Mouse (Mus musculus) c-Kit-negative CD71-positive TER-119-positive erythroid progenitor cells, embryonic 14.5 days (primary cell): ENCODE data around the gene Kcnk3.

Source experiments
- DNase-seq: peaks from one replicate; pipeline ENCODE4 v3.0.0-alpha.2; 2013; ENCODE audit warnings: low read depth, low spot score

Kcnk3 gene

DNA sequence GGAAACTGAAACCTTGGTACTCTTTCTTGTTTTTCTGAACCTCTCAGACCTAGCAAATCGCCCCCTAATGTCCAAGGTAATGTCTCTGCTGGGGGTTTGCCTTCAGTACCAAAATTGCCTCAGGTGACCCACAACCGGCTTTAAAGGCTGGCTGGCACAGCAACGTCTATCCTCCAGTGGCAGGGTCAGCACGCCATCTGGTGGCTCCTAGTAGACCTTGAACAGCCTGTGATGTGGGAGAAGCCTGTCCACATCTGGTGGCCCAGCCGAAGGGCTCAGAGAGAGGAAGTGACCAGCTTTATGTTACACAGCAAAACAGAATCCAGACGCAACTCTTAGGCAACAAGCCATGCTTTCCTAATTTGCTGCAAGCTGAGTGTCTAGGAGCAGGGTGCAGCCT lies 50.1 kb downstream of the Kcnk3 start:
- no peak for DNase-seq

DNA sequence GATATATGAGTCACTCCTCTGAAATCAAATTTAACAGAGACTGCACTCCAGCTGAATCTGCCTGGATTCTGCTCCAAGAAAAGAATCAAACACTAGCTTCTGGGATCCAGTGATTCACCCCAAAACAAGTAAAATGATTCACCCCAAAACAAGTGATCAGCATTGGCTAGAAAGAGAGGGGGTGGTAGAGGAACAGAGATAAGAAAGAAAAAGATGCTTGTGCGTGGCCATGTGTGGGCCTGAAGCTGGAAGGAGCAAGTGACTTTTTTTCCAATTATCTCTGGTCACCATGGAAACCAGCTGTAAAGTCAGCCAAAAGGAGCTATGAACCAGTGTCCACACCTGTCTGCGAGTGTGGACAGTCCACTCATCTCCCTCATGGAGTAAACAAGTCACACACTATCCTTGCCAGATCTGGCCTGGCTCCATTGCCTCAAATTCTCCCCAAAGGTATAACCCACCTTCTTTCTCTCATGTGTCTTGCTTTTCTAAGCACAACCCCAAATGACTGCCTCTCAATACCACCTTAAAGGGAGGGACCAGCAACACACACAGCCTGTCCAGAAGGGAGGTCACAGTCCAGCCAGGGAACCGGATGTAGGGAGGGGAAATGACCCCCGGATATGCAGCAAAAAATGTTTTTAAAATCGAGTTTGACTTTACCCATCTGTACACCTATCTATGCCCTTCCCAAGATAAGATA lies 55.7 kb downstream of the Kcnk3 start:
- no peak for DNase-seq

DNA sequence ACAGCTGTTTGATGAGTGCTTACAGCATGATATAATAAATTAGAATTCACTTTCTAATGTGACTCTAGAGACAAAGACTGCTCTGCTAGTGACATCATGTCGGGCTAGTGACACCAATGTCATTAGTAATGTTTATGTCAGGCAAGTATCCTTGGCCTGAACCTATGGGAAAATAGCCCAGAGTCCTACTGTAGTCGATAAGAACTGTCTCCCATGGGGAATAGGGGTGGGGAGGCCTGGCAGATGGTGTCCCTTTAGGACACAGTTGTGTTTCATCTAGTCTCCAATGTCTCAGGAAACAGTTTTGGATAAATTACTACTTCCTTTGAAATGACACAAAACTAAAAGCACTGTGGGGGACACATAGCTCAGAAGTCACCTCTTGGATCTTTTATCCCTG lies 58.1 kb downstream of the Kcnk3 start:
- no peak for DNase-seq

DNA sequence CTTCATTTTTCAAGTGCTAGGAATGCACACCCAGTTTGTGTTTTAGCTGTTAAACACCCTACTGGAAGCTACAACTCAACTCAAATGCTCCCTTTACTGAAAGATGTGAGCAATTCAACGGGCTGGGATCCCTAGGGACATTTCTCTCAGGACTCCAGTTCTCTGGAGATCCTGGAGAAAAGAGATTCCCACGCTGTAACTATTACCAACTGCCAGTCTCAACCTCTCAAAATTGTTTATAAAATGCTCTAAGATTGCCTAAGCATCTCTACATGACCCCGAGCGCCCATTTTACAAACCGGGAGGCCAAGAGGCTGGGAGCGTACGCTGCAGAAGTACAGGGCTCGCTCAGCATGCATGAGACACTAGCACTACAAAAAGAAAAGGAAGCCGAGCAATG lies 59.4 kb downstream of the Kcnk3 start:
- no peak for DNase-seq

DNA sequence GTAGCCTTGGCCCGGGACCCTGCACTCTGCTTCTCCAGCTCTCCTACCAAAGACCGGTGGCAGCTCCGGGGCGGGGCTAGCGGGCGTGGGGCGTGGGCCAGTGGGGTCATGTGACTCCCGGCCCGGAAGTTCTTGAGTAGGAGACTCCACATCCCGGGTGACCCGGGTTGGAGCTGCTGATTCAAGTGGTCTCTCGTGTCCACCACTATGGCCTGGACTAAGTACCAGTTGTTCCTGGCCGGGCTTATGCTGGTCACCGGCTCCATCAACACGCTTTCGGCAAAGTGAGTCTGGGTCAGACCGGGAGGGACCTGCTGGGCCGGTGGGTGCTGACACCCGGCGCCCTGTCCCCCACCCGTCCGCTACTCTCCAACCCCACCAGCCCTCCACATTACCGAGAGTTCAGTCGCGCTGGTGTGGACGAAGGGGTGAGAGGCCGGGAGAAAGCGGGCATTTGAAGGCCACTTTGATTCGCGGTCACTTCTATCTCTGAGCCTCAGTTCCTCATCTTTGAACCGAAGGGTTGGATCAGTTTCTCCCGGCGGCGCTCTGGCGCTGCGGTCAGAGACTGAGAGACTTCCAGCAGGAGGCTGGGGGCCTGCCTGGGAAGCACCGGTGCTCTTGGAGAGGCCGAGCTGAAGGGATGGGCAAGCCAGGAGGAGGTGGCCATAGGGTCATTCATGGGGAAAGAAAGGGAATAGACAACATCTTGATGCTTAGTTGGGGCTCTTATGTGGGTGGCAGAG lies 60.0 kb downstream of the Kcnk3 start, which contains the start of gene Slc35f6:
Gene Slc35f6, plus strand, starts transcription at position 119 of the 746 bp plus-strand sequence.
- peak; percentile 71 for DNase-seq

DNA sequence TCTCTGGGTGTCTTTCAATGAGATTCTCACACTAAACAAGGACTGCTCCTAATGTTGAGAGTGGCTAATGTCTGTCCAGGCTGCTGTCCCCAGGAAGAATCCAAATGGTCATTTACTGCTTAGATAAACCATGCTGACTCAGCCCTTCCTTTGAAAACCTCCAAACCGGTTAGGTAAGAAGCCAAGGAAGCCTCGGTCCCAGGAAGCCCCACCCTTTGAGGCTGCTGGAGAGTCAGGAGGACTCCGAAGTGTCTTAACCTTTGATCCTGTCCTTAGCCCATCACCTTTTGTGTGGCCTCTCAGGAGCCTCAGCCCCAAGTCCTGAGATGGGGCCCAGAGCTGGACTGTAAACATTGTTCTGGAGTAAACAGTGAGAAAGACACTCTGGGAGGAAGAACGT lies 61.6 kb downstream of the Kcnk3 start:
- no peak for DNase-seq

DNA sequence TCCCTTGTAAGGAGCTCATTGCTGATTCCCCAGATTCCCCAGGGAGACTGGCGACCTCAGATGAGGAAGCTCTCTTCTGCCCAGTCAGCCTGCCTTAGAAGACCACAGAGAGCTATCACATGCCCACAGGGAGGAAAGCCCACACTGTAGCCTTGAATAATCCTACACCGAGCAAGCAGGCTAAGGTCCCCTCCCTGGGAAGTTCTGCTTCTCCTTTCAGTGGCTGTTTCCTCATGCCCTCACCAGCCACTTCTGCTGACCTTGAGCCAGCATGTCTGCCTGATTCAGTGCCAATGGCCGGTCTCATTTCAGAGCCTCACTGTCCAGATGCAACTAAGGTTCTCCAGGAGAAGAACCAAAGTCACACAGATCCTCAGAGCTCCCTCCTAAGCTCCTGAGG lies 62.8 kb downstream of the Kcnk3 start:
- DNase-seq: no peak

DNA sequence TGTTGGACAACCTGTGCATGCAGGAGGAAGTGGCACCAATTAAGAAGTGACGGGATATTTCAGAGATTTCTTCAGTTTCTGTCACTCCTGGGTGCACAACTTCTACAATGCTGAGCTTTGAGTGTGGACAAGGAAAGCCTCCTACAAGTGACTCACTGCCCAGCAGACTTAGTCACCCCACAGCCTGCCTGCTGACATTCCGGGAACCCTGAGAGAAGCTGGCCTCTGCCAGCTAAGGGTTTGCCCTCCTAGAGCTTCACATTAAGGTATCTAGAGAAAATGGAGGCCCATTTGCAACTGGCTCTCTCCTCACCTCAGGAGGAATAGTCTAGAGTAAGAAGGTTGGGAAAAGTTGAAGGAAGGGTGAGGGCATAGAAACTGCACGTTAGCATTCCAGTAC lies 63.6 kb downstream of the Kcnk3 start:
- no peak for DNase-seq

DNA sequence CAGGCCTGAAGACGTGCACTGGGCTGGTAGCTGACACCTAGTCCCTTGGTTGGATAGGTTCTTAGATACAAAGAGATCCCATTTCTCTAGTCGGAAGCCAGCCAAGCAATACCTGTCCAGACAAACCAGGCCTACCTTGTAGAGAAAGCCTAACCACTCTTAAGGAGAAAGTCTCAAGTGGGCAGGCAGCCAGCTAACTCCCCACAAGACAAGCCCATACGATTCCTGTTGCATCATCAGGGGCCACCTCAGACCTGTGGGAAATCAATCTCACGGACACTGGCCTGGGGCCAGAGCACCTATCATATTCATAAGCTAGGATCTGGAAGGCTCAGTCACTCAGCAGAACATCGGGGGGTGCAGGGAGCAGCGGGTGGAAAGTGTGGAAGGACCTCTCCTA lies 65.3 kb downstream of the Kcnk3 start:
- no peak for DNase-seq

DNA sequence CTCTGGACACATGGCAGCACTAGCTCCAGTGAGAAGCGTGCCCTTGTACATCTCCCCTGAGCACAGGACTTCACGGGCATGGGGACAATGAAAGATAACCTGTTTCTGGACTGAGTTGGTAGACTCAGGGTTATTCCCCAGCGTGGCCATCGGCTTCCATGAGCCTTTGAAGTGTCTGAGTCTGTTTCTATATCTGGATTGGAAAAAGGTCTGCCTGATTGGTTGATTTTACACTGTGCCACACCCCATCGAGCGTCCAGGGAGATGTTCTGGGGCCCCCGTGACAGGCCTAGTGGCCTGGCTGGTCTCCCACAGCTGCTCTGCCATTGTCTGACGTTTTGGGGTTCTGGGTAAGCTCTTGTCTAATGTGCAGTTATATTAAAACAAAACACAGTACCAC lies 67.1 kb downstream of the Kcnk3 start:
- no peak for DNase-seq

DNA sequence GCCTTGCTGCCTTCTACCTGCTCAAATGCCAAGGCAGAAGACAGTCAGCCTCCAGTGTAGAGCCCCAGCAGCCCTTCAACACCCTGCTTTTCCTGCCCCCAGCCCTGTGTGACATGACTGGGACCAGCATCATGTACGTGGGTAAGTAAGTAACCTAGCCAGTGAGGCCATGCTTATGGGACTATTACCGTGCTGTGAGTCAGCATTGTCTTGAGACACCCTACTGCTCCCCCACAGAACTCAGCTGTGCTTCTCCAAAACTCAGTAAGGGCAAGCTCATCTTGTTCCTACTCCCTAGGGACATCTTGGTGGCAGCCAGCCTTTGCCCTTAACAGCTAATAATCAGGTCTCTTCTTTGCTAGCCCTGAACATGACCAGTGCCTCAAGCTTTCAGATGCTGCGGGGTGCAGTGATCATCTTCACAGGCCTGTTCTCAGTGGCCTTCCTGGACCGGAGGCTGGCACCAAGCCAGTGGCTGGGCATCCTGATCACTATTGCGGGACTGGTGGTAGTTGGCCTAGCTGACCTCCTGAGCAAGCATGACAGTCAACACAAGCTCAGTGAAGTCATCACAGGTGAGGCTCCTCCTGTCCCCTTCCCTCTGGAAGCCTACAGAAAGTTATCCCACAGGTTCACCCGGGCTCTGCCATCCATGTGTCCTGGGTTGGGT lies 67.7 kb downstream of the Kcnk3 start:
- no peak for DNase-seq

DNA sequence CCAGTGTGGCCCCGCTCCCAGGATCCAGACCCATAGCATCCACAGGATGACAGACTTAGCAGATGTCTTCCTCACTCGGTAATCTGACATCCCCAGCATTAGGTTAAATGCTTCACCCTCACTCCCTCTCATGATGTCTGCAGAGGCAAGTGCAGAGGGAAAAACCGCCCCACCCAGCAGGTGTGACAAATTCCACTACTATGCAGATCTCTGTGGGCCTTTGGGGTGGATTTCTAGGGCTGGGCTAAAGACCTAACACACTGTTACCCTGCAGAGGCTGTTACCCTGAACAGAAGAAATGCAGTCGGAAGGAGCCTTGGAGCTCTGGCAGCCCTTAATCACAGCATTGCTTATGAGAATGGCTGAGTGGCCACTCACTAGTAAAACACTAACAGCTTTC lies 71.1 kb downstream of the Kcnk3 start:
- DNase-seq: no peak

DNA sequence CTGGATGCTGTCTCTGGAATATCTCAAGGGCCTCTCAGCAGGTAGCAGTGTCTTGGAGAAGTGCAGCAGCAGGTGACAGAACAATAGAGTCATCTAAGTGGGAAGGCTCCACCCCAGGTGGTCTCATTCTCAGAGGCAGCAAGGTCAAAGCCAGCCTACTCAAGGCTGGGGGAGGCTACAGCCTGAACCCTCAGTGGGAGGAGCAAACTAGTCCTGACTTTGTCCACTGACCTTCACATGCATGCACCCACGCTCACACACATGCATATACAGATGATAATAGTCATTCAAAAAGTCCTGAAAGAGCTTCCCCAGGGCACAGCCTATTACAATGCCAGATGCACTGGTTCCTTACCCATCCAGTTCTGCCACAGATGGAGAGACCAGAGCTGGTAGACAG lies 72.3 kb downstream of the Kcnk3 start:
- no peak for DNase-seq

DNA sequence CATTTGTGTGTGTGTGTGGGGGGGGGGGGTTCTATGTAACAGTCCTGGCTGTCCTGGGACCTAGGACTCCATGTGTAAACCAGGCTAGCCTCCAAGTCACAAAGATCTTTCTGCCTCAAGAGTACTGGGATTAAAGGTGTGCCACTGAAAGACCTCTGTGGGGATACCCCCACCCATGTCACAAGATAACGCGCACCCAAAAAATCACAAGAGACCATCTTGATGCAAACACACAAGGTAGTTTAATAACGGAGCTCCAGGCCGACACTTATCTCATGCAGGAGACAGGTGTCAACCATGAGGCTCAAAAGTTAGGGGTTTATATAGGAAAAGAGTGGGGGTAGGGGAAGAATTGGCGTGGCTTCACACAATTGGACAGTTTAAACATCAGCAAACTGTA lies 72.8 kb downstream of the Kcnk3 start:
- no peak for DNase-seq

DNA sequence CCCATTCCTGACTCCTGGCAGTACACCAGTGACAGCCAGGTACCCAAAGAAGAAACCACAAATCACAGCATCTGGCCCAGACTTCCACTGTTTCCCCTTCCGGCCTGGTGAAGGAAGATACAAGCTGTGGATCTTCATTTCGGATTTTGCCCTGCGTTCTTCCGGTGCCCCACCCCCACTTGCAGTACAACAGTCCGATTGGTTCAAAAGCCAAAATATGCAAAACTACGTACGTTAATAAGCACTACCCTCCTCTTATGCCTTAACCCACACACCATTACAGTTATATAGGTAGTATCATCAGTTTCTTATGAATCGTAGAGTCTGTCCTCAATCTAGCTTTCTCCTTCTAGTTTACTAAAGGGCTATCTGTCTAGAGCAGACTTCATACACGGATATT lies 77.4 kb downstream of the Kcnk3 start:
- no peak for DNase-seq

DNA sequence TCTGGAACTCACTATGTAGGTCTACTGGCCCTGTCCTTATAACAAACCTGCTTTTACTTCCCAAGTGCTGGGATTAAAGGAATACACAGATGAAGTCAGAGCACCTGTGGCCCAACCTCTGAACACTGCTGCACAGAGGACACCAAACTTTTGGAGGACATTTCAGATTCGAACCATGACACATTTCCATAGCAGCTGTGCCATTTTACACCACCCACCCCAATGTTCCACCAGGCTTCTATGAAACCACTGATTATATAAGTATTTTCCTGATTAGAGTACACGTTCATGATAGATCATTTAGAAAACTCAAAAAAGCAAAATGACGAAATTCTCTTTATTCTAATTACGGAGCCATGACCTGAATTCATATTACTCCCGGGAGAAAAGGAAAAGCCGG lies 78.0 kb downstream of the Kcnk3 start:
- no peak for DNase-seq

DNA sequence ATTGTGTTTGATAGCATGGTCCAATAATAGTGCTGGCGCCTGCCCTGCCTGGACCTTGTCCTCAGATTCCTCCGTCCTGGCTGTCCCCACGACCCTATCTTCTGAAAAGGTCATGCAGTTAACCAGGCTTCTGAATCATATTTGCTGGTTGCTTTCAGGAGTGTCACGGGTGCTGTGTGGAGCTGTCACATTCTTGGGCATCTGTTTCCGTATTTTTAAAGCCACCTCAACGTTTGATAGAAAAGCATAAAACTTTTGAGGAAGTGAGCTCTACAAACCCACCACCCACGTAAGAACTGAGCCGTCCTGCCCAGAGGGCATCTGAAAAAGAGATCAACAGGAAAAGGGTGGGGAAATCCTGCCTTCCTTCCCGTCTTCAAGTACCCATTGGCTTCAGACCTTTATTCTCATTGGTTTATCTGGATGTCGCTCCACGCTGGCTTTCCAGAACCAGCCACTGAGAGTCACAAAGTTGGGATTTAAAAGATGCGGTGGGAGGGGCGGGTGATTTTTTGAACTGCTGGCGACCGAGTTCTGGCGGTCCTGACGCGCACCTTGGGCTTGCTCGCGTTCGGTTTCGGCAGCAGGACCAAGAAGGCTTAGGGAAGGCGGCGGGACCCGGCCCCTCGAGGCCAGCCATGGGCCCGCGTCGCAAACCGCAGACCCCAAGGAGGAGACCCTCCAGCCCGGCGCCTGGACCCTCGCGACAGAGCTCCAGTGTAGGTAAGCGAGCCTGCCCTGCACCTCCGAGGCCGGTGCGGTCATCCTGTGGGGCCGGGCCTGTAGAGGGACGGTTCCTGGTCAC lies 78.6 kb downstream of the Kcnk3 start, which contains the start of gene Cenpa:
Gene Cenpa, plus strand, starts transcription at position 387 of the 805 bp plus-strand sequence.
- peak; percentile 92 for DNase-seq

DNA sequence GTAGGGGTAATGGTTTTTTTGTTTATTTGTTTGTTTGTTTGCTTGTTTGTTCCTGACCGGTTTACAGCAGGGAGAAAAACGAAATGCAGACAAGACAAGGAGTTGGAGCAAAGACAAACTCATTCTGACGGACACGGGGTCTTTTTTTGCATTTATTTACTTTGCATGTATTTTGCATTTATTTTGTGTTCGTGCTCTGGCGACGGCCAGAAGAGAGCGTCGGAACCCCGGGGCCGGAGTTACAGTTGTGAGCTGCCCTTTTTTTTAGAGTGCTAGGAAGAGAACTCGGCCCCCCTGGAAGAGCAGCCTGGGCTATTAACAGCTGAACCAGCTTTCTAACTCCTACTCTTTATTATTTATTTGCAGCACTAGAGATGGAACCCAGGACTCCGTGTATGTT lies 79.2 kb downstream of the Kcnk3 start:
- no peak for DNase-seq

DNA sequence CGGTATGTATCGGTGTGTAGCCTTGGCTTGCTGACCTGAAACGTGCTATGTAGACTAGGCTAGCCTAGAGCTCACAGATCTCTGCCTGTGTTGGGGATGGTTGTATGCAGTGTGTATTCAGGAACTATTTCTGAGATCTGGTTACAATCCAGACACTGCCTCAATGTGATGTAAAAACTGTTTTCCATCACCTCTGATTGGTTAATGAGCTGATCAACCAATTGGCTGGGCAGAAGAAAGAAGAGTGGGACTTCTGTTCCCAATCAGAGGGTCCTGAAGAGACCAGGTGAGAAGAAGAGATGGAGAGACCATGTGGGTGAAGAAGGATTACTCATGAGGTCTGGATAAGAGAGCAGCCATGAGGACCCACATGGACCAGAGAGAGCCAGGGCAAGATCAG lies 79.7 kb downstream of the Kcnk3 start:
- DNase-seq: no peak

DNA sequence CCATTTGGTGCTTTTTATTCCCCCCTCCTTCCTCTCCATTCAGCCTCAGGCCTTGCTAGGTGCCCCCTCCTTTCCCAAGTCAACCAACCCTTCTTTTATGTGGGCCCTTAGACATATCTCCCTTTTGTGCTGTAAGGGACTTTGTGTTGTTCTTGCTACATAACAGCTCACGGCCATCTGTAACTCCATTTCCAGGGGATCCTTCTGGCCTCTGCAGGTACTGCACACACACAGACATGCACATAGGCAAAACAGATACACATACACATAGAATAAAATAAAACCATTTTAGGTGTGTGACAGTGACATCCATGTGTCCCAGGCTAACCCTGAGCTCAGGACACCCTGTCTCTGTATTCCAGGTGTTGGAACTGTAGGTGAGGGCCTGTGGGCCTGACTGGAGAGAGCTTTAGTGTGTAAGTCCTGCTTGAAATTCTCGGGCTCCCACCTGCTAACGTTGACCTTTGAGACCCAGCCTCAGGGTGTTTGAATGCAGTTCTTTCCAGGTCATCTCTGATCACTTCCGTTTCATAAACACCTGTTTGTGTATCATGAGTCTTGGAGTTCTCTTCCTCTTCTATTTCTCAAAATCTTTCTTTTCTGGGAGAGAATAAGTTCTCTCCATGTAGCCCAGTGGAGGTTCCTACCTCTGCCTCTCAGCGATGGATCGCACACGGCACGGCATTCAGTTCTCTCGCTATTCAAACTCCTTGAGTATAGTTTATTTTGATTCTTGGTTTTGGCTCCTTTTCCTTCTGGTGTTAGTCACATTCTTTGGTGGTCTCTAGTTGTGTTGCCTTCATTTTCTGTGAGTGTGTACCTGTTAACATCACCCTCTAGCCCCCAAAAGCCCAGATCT lies 80.9 kb downstream of the Kcnk3 start:
- DNase-seq: no peak

DNA sequence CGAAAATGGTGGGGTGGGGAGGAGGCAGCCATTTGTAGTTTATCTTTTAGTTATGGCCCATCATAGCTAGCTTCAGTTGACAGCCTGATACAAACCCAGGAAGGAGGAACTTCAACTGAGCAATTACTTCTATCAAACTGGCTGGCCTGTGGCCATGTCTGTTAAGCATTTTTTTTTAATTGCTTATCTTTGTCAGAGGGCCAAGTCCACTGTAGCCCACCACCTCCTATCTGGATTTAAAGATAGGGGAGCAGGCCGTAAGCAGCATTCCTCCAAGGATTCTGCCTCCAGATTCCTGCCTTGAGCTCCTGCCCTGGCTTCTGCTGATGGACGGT lies 81.5 kb downstream of the Kcnk3 start:
- DNase-seq: no peak
